Mouse (Mus musculus) kidney, embryonic 14.5 days (tissue): ENCODE data around the gene Trem1. TPM values are rescaled to one million over a fixed set of nuclear protein-coding genes. Genes with fewer than 3 reads are reported as not detected.

Experiments
- ATAC-seq: fragments of 200-750 bp; cut with Nextera tagmentation; 2 replicates; pipeline ENCODE4 v1.8.0; 2017; ENCODE audit warnings: moderate number of reproducible peaks, mild to moderate bottlenecking, moderate TSS enrichment, moderate library complexity; ENCODE audit not compliant: low FRiP score, low TSS enrichment
- H3K27ac ChIP-seq: fragments of 300-500 bp; sonication (generic); 2 replicates; pipeline ENCODE4 v1.5.1; 2014; ENCODE audit warnings: low read depth, mild to moderate bottlenecking, low read length, moderate library complexity, mixed read lengths
- H3K27me3 ChIP-seq: fragments of 300-500 bp; sonication (generic); 2 replicates; pipeline ENCODE4 v1.6.1; 2014; ENCODE audit warnings: mild to moderate bottlenecking, low read length; ENCODE audit not compliant: control insufficient read depth, insufficient read depth
- H3K36me3 ChIP-seq: fragments of 300-500 bp; sonication (generic); 2 replicates; pipeline ENCODE4 v1.6.1; 2014; ENCODE audit warnings: low read length, mixed read lengths; ENCODE audit not compliant: control insufficient read depth, insufficient read depth
- H3K4me1 ChIP-seq: fragments of 300-500 bp; sonication (generic); 2 replicates; pipeline ENCODE4 v1.6.1; 2014; ENCODE audit warnings: low read length, mixed read lengths; ENCODE audit not compliant: control insufficient read depth, insufficient read depth
- H3K4me2 ChIP-seq: fragments of 300-500 bp; sonication (generic); replicated peaks from 2 replicates; pipeline ENCODE4 v1.6.1; 2014; ENCODE audit warnings: low read depth, mild to moderate bottlenecking, low read length
- H3K4me3 ChIP-seq: fragments of 300-500 bp; sonication (generic); 2 replicates; pipeline ENCODE4 v1.5.1; 2014; ENCODE audit warnings: mild to moderate bottlenecking, low read length
- H3K9ac ChIP-seq: fragments of 300-500 bp; sonication (generic); 2 replicates; pipeline ENCODE4 v1.6.1; 2014; ENCODE audit warnings: low read depth, mild to moderate bottlenecking, low read length, moderate library complexity
- H3K9me3 ChIP-seq: fragments of 300-500 bp; sonication (generic); 2 replicates; pipeline ENCODE4 v1.6.1; 2016; ENCODE audit warnings: low read length; ENCODE audit not compliant: control insufficient read depth
- WGBS: fragments of 180-500 bp; shearing (Covaris S2); extraction: QIAGEN DNeasy Blood & Tissue Kit; methylation state at CpG from one replicate; pipeline ENCODE4 v1.1.7; 2014; 5-methylcytosine and 5-hydroxymethylcytosine counted together
- polyA plus RNA-seq: library from polyadenylated mRNA; unstranded; fragments of >200 nt; fragmentation: Nextera tagmentation; extraction: Ambion mirVana; gene quantifications from 2 replicates; pipeline ENCODE4 v1.2.1, GENCODE M21; 2014

The Trem1 gene
- polyA plus RNA-seq = not detected in 2 replicates

DNA sequence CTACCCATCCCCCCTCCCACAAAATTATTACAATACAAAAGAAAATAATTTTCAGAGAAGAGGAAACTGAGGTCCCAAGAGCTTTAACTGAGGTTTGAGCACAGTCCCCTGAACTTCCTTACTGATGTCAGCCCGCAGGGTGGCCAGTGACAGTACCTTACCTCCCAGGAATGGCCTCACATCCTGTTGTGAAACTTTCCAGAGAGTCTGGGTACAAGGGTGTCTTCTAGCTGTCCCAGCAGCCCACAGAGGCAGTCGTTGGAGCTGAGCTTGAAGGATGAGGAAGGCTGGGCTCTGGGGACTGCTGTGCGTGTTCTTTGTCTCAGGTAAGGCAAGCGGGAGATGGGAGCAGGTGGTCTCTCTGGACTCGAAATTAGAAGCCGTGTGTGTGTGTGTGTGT lies at the start of gene Trem1:
TSS of gene Trem1 (plus strand) at position 251 of the 400 bp plus-strand sequence.
- no peaks in the 10 kb centered on the region for H3K36me3 ChIP-seq

GRCm38 (mm10) chr17:48185252-48185651 lies 47.3 kb upstream of the Trem1 start:
- Histone ChIP-seq H3K4me3 (no peak overlapping the region), H3K9me3 (no peaks in the 10 kb centered on the region), H3K27me3 (no peaks in the 10 kb centered on the region), H3K27ac (no peak overlapping the region), H3K9ac (no peak overlapping the region), H3K4me1 (no peaks in the 10 kb centered on the region), H3K36me3 (no peaks in the 10 kb centered on the region), H3K4me2 (no peak overlapping the region)
- ATAC-seq = no peak
- WGBS = 70% methylated on average over 5 of the region's 5 CpGs

More for the DNA sequence above, at the start of gene Trem1:
- Histone ChIP-seq H3K9ac (no peak within 1 kb of the TSS), H3K27ac (no peak within 1 kb of the TSS), H3K4me1 (no peaks in the 10 kb centered on the region), H3K4me2 (no peak within 1 kb of the TSS), H3K4me3 (no peak within 1 kb of the TSS), H3K9me3 (no peaks in the 10 kb centered on the region), H3K27me3 (no peaks in the 10 kb centered on the region)
- WGBS = 88% methylated on average over 6 of the region's 6 CpGs
- ATAC-seq = no peak

GRCm38 (mm10) chr17:48192366-48192765 lies 40.2 kb upstream of the Trem1 start:
- H3K4me1 ChIP-seq = no peaks in the 10 kb centered on the region
- no peak overlapping the region for H3K27ac ChIP-seq
- H3K27me3 ChIP-seq = no peaks in the 10 kb centered on the region
- ATAC-seq = no peak
- no peak overlapping the region for H3K9ac ChIP-seq
- no peaks in the 10 kb centered on the region for H3K36me3 ChIP-seq
- no peaks in the 10 kb centered on the region for H3K9me3 ChIP-seq
- 75% methylated on average over 2 of the region's 2 CpGs for WGBS
- no peak overlapping the region for H3K4me3 ChIP-seq
- H3K4me2 ChIP-seq = no peak overlapping the region

DNA sequence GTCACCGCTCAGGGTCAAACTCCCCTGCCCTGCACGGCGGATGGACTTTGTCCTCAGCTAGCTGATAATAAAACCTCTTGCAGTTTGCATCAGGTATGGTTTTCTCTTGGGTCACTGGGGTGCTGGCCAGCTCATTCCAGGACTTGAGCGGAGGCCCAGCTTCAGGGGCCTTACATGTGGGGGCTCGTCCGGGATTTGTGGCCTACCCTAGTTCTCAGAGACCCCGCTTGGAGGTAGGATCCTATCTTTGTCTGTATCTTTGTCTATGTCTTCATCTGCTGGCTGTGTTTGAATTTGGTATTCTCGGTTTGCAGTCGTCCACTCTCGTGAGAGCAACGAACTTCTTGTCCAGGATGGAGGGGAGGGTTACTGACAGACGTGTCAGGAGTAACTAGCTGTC lies 29.5 kb upstream of the Trem1 start:
- H3K4me2 ChIP-seq = no peak overlapping the region

GRCm38 (mm10) chr17:48212596-48212995 lies 20.0 kb upstream of the Trem1 start:
- Histone ChIP-seq H3K27me3 (no peaks in the 10 kb centered on the region), H3K9ac (no peak overlapping the region), H3K4me2 (no peak overlapping the region), H3K27ac (no peak overlapping the region), H3K36me3 (no peaks in the 10 kb centered on the region), H3K4me1 (no peaks in the 10 kb centered on the region), H3K9me3 (no peaks in the 10 kb centered on the region), H3K4me3 (no peak overlapping the region)
- no peak for ATAC-seq
- WGBS = 96% methylated on average over 12 of the region's 12 CpGs

More for the DNA sequence above, 29.5 kb upstream of the Trem1 start:
- Histone ChIP-seq H3K36me3 (no peaks in the 10 kb centered on the region), H3K9me3 (peaks cover 14% of the 10 kb centered on the region), H3K4me1 (no peaks in the 10 kb centered on the region), H3K9ac (no peak overlapping the region), H3K4me3 (no peak overlapping the region), H3K27me3 (no peaks in the 10 kb centered on the region), H3K27ac (no peak overlapping the region)
- 95% methylated on average over 12 of the region's 12 CpGs for WGBS
- ATAC-seq = no peak

DNA sequence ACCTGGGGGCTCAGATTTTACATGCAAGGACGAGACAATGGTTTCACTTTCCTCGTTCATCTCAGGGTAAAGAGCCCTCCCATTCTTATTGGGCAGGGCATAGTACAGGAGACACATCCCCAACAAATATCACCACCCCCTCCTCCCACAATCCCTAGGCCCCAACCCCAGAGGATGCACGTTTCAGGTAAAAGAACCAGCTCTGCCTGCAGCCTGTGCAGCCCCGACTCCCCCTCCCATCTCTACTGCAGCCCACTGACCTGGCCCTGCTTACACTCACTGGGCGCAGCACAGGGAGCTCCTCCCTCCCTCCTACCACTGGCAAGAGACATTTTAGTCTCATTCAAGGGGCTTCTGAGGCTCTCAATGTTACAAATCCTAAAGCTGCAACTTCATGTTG lies 19.1 kb upstream of the Trem1 start:
- H3K27ac ChIP-seq = no peak overlapping the region
- ATAC-seq = no peak
- no peaks in the 10 kb centered on the region for H3K4me1 ChIP-seq
- no peaks in the 10 kb centered on the region for H3K36me3 ChIP-seq
- H3K4me2 ChIP-seq = no peak overlapping the region
- H3K27me3 ChIP-seq = no peaks in the 10 kb centered on the region
- WGBS = 68% methylated on average over 5 of the region's 5 CpGs
- no peak overlapping the region for H3K9ac ChIP-seq
- no peaks in the 10 kb centered on the region for H3K9me3 ChIP-seq
- H3K4me3 ChIP-seq = no peak overlapping the region

- Histone ChIP-seq H3K9me3 (no peaks in the 10 kb centered on the region), H3K9ac (no peak overlapping the region), H3K27ac (no peak overlapping the region), H3K4me2 (no peak overlapping the region), H3K27me3 (no peaks in the 10 kb centered on the region), H3K4me3 (no peak overlapping the region), H3K4me1 (no peaks in the 10 kb centered on the region), H3K36me3 (no peaks in the 10 kb centered on the region)
- no peak for ATAC-seq
- 90% methylated on average over 1 of the region's 1 CpGs for WGBS
These were observed 17.1 kb upstream of the Trem1 start for GRCm38 (mm10) chr17:48215429-48215828.

GRCm38 (mm10) chr17:48230680-48231079 lies 1.9 kb upstream of the Trem1 start:
- 82% methylated on average over 7 of the region's 7 CpGs for WGBS
- H3K27ac ChIP-seq = no peak overlapping the region
- H3K4me2 ChIP-seq = no peak overlapping the region

DNA sequence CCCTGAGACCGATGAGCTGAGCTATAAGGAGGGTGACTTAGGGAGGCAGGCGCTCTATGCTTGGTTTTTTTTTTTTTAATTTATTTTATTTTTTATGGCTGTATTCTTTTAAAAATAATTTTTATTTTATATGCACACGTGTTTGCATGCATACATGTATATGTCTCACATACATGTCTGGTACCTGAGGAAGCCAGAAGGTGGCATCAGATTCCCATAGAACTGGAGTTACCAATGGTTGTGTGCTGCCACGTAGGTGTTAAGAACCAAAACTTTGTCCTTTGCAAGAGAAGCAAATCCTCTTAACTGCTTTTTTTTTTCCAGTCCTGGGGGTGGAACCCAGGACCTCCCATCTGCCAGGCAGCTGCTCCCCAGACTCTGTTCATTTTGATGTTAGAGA lies 1.2 kb downstream of the Trem1 start:
- H3K9me3 ChIP-seq = no peaks in the 10 kb centered on the region
- H3K4me3 ChIP-seq = no peak overlapping the region
- no peaks in the 10 kb centered on the region for H3K36me3 ChIP-seq
- no peak for ATAC-seq
- H3K27me3 ChIP-seq = no peaks in the 10 kb centered on the region
- H3K4me1 ChIP-seq = no peaks in the 10 kb centered on the region
- no peak overlapping the region for H3K4me2 ChIP-seq
- H3K9ac ChIP-seq = no peak overlapping the region
- 94% methylated on average over 4 of the region's 4 CpGs for WGBS
- no peak overlapping the region for H3K27ac ChIP-seq

More at GRCm38 (mm10) chr17:48230680-48231079, 1.9 kb upstream of the Trem1 start:
- H3K4me1 ChIP-seq = no peaks in the 10 kb centered on the region
- no peaks in the 10 kb centered on the region for H3K27me3 ChIP-seq
- H3K9me3 ChIP-seq = no peaks in the 10 kb centered on the region
- H3K4me3 ChIP-seq = no peak overlapping the region
- no peaks in the 10 kb centered on the region for H3K36me3 ChIP-seq
- H3K9ac ChIP-seq = no peak overlapping the region
- no peak for ATAC-seq
